Mouse (Mus musculus): ENCODE measurements around the gene Ryr3. TPM values are rescaled to one million over a fixed set of nuclear protein-coding genes. Genes with fewer than 3 reads are reported as not detected.

Gene Ryr3
- 3.9 and 5.4 TPM in 2 replicates for total RNA-seq (2012; rRNA removed)

DNA sequence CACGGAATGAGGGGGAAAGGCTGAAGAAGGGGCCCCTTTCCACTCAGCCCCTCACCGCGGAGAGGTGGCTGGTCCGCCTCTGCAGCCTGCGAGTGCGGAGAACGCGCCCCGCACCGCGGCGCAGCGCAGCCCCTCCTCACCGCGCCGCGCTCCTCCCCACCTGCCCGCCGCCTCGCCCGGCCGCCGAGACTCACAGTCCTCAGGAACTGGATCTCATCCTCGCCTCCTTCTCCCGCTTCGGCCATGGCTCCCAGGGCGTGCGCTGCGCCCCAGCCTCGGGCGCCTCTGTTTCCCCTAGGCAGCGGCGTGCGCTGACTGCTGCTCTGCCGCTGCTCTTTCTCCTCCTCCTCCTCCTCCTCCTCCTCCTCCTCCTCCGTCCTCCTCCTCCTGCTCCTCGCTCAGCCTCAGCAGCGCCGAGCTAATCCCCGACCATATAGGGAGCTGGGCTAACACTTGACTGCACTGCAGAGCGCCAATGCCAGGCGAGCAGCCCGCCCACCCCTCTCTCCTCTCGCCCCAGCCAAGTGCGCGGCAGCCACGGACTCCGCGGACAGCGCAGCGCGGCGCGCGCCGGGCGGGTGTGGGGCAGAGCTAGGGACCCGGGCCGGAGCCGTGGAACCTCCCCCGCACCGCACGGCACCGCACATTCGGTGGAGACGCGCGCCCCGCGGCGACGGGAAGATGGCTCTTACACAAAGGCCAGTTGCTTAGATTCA, at the start of gene Ryr3:
Gene Ryr3, minus strand, starts transcription at position 351 of the 716 bp plus-strand sequence.
- Histone ChIP-seq H3K4me3 (ENCODE audit: insufficient read depth in 1 of 2, low read depth in 1 of 2, low read length in 2 of 2, poor library complexity in 1 of 2, severe bottlenecking in 1 of 2) (peak within 1 kb of the TSS; percentile 60 to 68), H3K4me1 (ENCODE audit: control insufficient read depth in 2 of 2, insufficient read depth in 2 of 2, low read length in 2 of 2, poor library complexity in 1 of 2) (0 out of 4 replicates have a peak, but pooled peaks cover 0 to 3% of the 10 kb centered on the region in 2 experiments), H3K36me3 (ENCODE audit: control insufficient read depth, insufficient read depth, low read length, poor library complexity, severe bottlenecking) (no peaks in the 10 kb centered on the region), H3K27ac (ENCODE audit: insufficient read depth, low read depth, low read length, poor library complexity, severe bottlenecking) (no peak within 1 kb of the TSS), H3K9me3 (ENCODE audit: control insufficient read depth, insufficient read depth, low read depth, low read length) (no peaks in the 10 kb centered on the region), H3K9ac (ENCODE audit: insufficient read depth, low read depth, low read length, poor library complexity, severe bottlenecking) (peak within 1 kb of the TSS; percentile 33; the same call in 1 of the 2 replicates)
- in situ Hi-C loops (cut with MboI; ENCODE audit: low sequenced_read_pairs in 2 of 2, unreplicated experiment in 2 of 2) = no loop called here
- peak; percentile 17 for DNase-seq (ENCODE audit: low read depth, low spot score)
- TF ChIP-seq HCFC1 (IDR thresholded peaks at IDR 0.05; ENCODE audit: borderline replicate concordance, insufficient read depth, low read length) = no peak
- TF ChIP-seq ZNF384 (IDR thresholded peaks at IDR 0.05; ENCODE audit: low read depth, low read length) = no peak
- no peak for TF ChIP-seq ZC3H11A (IDR thresholded peaks at IDR 0.05; ENCODE audit: borderline replicate concordance, low read depth, low read length)
- no peak for TF ChIP-seq CHD2 (IDR thresholded peaks at IDR 0.05; ENCODE audit: low read depth, low read length)
- TF ChIP-seq MAFK (IDR thresholded peaks at IDR 0.05; ENCODE audit: insufficient read depth, low read depth, low read length) = no peak

DNA sequence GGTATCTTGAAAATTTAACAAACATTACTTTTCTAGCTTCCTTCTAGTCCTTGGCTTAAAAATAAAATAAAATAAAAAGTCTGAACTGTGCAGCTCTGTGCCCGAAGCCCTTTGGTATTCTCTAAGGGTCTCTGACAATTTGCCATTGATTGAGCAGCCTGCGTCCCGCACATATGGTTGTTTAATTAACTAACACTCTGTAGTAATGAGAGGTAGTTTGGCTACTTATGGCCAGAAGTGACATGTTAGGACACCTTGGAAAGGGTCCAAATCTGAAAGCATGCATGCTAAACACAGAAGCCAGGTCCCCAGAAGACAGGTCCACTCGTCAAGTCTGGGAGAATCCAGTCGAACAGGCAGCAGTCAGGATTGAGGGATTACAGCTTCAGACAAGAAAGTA, 22.0 kb upstream of the Ryr3 start:
- TF ChIP-seq HCFC1 (IDR thresholded peaks at IDR 0.05; ENCODE audit: borderline replicate concordance, insufficient read depth, low read length) (no peak), MAFK (IDR thresholded peaks at IDR 0.05; ENCODE audit: insufficient read depth, low read depth, low read length) (no peak), ZC3H11A (IDR thresholded peaks at IDR 0.05; ENCODE audit: borderline replicate concordance, low read depth, low read length) (no peak), ZNF384 (IDR thresholded peaks at IDR 0.05; ENCODE audit: low read depth, low read length) (no peak), CHD2 (IDR thresholded peaks at IDR 0.05; ENCODE audit: low read depth, low read length) (no peak)

DNA sequence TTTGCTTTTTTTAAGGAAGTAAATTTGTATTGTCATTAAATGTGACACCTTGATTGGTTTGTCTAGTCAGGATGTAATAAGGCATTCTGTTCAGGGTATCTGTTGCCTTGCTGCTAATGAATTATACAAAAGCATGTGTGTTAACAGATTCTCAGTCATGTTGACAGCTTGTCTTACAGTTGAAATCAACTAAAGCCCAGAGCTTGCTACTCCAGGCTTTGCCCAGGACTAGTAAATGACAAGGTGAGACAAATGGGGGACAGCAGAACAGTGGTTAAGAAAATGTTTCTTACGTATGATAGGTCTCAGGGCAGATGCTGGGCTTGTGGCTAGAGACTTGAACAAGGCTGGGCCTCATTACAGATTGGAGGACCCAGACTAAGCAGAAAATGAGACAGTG, 20.1 kb upstream of the Ryr3 start:
- H3K4me3 ChIP-seq (ENCODE audit: insufficient read depth in 1 of 2, low read depth in 1 of 2, low read length in 2 of 2, poor library complexity in 1 of 2, severe bottlenecking in 1 of 2) = no peak overlapping the region
- in situ Hi-C loops (cut with MboI; ENCODE audit: low sequenced_read_pairs in 2 of 2, unreplicated experiment in 2 of 2) = no loop called here
- no peak for TF ChIP-seq HCFC1 (IDR thresholded peaks at IDR 0.05; ENCODE audit: borderline replicate concordance, insufficient read depth, low read length)
- TF ChIP-seq MAFK (IDR thresholded peaks at IDR 0.05; ENCODE audit: insufficient read depth, low read depth, low read length) = no peak
- TF ChIP-seq ZC3H11A (IDR thresholded peaks at IDR 0.05; ENCODE audit: borderline replicate concordance, low read depth, low read length) = no peak
- TF ChIP-seq CHD2 (IDR thresholded peaks at IDR 0.05; ENCODE audit: low read depth, low read length) = no peak
- TF ChIP-seq ZNF384 (IDR thresholded peaks at IDR 0.05; ENCODE audit: low read depth, low read length) = no peak
- no peaks in the 10 kb centered on the region for H3K36me3 ChIP-seq (ENCODE audit: control insufficient read depth, insufficient read depth, low read length, poor library complexity, severe bottlenecking)
- DNase-seq (ENCODE audit: low read depth, low spot score) = no peak
- no peak overlapping the region for H3K9ac ChIP-seq (ENCODE audit: insufficient read depth, low read depth, low read length, poor library complexity, severe bottlenecking)
- no peaks in the 10 kb centered on the region for H3K9me3 ChIP-seq (ENCODE audit: control insufficient read depth, insufficient read depth, low read depth, low read length)
- no peak overlapping the region for H3K27ac ChIP-seq (ENCODE audit: insufficient read depth, low read depth, low read length, poor library complexity, severe bottlenecking)
- no peaks in the 10 kb centered on the region for H3K4me1 ChIP-seq (ENCODE audit: control insufficient read depth in 2 of 2, insufficient read depth in 2 of 2, low read length in 2 of 2, poor library complexity in 1 of 2)

More for the DNA sequence above, 22.0 kb upstream of the Ryr3 start:
- H3K27ac ChIP-seq (ENCODE audit: insufficient read depth, low read depth, low read length, poor library complexity, severe bottlenecking) = no peak overlapping the region
- no peaks in the 10 kb centered on the region for H3K9me3 ChIP-seq (ENCODE audit: control insufficient read depth, insufficient read depth, low read depth, low read length)
- H3K9ac ChIP-seq (ENCODE audit: insufficient read depth, low read depth, low read length, poor library complexity, severe bottlenecking) = no peak overlapping the region
- no peaks in the 10 kb centered on the region for H3K36me3 ChIP-seq (ENCODE audit: control insufficient read depth, insufficient read depth, low read length, poor library complexity, severe bottlenecking)
- H3K4me1 ChIP-seq (ENCODE audit: control insufficient read depth in 2 of 2, insufficient read depth in 2 of 2, low read length in 2 of 2, poor library complexity in 1 of 2) = no peaks in the 10 kb centered on the region
- H3K4me3 ChIP-seq (ENCODE audit: insufficient read depth in 1 of 2, low read depth in 1 of 2, low read length in 2 of 2, poor library complexity in 1 of 2, severe bottlenecking in 1 of 2) = no peak overlapping the region
- no peak for DNase-seq (ENCODE audit: low read depth, low spot score)
- in situ Hi-C loops (cut with MboI; ENCODE audit: low sequenced_read_pairs in 2 of 2, unreplicated experiment in 2 of 2) = no loop called here

DNA sequence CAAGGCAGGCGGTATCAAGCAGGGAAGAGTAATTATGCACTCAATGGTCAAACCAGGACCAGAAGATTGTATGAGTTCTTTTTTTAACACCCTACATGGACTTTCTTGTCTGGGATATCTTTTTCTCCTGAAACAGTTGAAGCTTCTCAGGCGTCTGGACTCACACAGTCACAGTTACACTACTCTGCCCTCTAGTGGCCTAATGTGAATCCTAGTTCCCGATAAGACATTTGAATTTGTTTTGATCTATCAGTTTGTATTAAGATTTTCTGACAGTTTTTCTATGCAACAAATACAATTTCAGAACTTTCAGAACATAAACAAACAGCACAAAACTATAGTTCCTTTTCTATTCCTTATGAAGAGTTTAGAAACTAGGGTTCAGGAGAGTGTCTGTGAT, 17.7 kb upstream of the Ryr3 start:
- H3K36me3 ChIP-seq (ENCODE audit: control insufficient read depth, insufficient read depth, low read length, poor library complexity, severe bottlenecking) = no peaks in the 10 kb centered on the region
- H3K4me3 ChIP-seq (ENCODE audit: insufficient read depth in 1 of 2, low read depth in 1 of 2, low read length in 2 of 2, poor library complexity in 1 of 2, severe bottlenecking in 1 of 2) = no peak overlapping the region
- H3K9ac ChIP-seq (ENCODE audit: insufficient read depth, low read depth, low read length, poor library complexity, severe bottlenecking) = no peak overlapping the region
- in situ Hi-C loops (cut with MboI; ENCODE audit: low sequenced_read_pairs in 2 of 2, unreplicated experiment in 2 of 2) = no loop called here
- H3K9me3 ChIP-seq (ENCODE audit: control insufficient read depth, insufficient read depth, low read depth, low read length) = no peaks in the 10 kb centered on the region
- TF ChIP-seq CHD2 (IDR thresholded peaks at IDR 0.05; ENCODE audit: low read depth, low read length) (no peak), ZC3H11A (IDR thresholded peaks at IDR 0.05; ENCODE audit: borderline replicate concordance, low read depth, low read length) (0 out of 2 replicates have a peak, but pooled peaks have one; percentile 25)
- DNase-seq (ENCODE audit: low read depth, low spot score) = peak; percentile 36
- no peaks in the 10 kb centered on the region for H3K4me1 ChIP-seq (ENCODE audit: control insufficient read depth in 2 of 2, insufficient read depth in 2 of 2, low read length in 2 of 2, poor library complexity in 1 of 2)
- no peak overlapping the region for H3K27ac ChIP-seq (ENCODE audit: insufficient read depth, low read depth, low read length, poor library complexity, severe bottlenecking)
